31 mouse cellular contexts compared by ENCODE assay signal in genomic region chr2:67364506-67364905, GRCm38 (mm10). TPM values are rescaled to one million over a fixed set of nuclear protein-coding genes. Genes with fewer than 3 reads are reported as not detected.
"Had no signal": no experiment of that assay in that cellular context is flagged by ENCODE, and none has a peak within 500 bp of the region (broad histone marks: within the 10 kb centered on the region; RNA-seq: fewer than 3 reads in every experiment).

No protein-coding gene starts in this region.

- H3K4me3 ChIP-seq: heart, adult 2 months; heart, embryonic 13.5 days; heart, embryonic 15.5 days; hindbrain, embryonic 13.5 days; hindbrain, embryonic 15.5 days; kidney, embryonic 15.5 days; left cerebral cortex, adult 2 months; limb, embryonic 10.5 days; limb, embryonic 12.5 days; liver, embryonic 13.5 days; liver, embryonic 15.5 days had no signal

- ATAC-seq: hindbrain, postnatal 0 days; intestine, embryonic 16.5 days had no signal

- H3K27ac ChIP-seq: heart, adult 2 months; heart, embryonic 13.5 days; heart, embryonic 15.5 days; hindbrain, embryonic 13.5 days; hindbrain, embryonic 15.5 days; hindbrain, postnatal 0 days; kidney, embryonic 15.5 days; kidney, postnatal 0 days; left cerebral cortex, adult 2 months; limb, embryonic 10.5 days; limb, embryonic 12.5 days; liver, embryonic 13.5 days; liver, embryonic 15.5 days had no signal

- DNase-seq: gastrocnemius, postnatal 14 days; gastrocnemius, postnatal 36 days; heart, adult 11 months; heart, adult 2 months; heart, postnatal 14 days; heart, postnatal 36 days; kidney, adult 11 months; kidney, adult 2 months; kidney, adult 9 months; kidney, postnatal 14 days; kidney, postnatal 4 days; liver; liver, embryonic 13.5 days had no signal

RNA-seq across cellular contexts. Expression of gene Gm21830, which starts 49.0 kb away (rescaled TPM):
- total RNA-seq: gastrocnemius, adult 18-20 months; gastrocnemius, adult 8-10 months; gastrocnemius, postnatal 14 days; gastrocnemius, postnatal 36 days; heart, adult 2 months; heart, postnatal 14 days; heart, postnatal 36 days; hematopoietic stem cell, adult 5-6 weeks; hindbrain, postnatal 0 days; layer of hippocampus, postnatal 14 days; left cerebral cortex, adult 2 months; left cerebral cortex, postnatal 14 days; left cerebral cortex, postnatal 36 days had no signal
